Mouse (Mus musculus): Measurements from ENCODE around the gene Tacc3.

DNA sequence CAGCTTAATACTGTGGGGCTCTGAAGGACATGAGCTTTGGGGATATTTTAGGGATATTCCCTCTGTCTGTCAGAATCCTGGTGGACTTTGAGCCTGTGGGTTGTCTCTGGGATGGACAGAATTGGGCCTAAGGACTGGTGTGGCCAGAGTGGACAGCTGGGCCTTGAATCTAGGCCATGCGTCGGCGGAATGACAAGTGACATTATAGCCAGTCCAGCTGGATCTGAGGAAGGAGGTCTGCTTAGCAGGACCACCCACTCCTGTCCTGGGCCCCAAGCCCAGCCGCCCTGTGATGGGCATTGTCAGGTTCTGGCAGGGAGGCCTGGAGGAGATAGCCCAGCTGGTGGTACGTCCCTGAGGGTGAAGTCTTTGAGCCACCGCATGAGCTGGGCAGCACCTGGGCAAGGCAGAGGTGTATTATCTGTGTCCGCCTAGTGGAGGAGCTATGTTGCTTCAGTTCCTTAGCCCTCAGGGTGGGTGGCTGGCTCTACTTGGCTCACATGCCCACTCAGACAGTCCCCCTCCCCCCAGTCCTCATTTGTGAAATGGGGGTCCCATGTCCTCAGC, 68.2 kb downstream of the Tacc3 start:
- TF ChIP-seq CTCF (IDR thresholded peaks at IDR 0.05) = peak; percentile 38
- TF ChIP-seq EP300 (IDR thresholded peaks at IDR 0.05) = peak; percentile 72

All from lung, postnatal 0 days (tissue).